Mouse (Mus musculus) cerebellum, adult 11 months (tissue): ENCODE results near the gene Asic1.
A peak's percentile ranks its signal among the peaks of the same experiment; 100 is the strongest.
"Not testable (repeated sequence)": the region's sequence is repeated elsewhere in the genome, so short reads cannot be mapped to it uniquely, and the experiment has no call there.

ENCODE experiments used
- DNase-seq: peaks from one replicate; pipeline ENCODE4 v3.0.0; 2022

Gene Asic1

GRCm38 (mm10) chr15:99723120-99723514 lies 52.9 kb downstream of the Asic1 start:
- DNase-seq, result no peak

- peak; percentile 67 for DNase-seq
These were observed 53.5 kb downstream of the Asic1 start for GRCm38 (mm10) chr15:99723515-99724291.

GRCm38 (mm10) chr15:99724292-99725021 lies 54.3 kb downstream of the Asic1 start:
- DNase-seq, result peak; percentile 70

GRCm38 (mm10) chr15:99725341-99726155 lies 55.4 kb downstream of the Asic1 start, which contains the start of gene Cox14:
Cox14 (plus strand) TSS chr15:99725618.
- DNase-seq, result peak; percentile 95

GRCm38 (mm10) chr15:99726549-99726948 lies 56.4 kb downstream of the Asic1 start:
- DNase-seq, result no peak

- not testable (repeated sequence) for DNase-seq
These were observed 56.9 kb downstream of the Asic1 start for GRCm38 (mm10) chr15:99727039-99727438.

GRCm38 (mm10) chr15:99727525-99727924 lies 57.4 kb downstream of the Asic1 start:
- DNase-seq, result no peak

GRCm38 (mm10) chr15:99728211-99728610 lies 58.0 kb downstream of the Asic1 start:
- no peak for DNase-seq

GRCm38 (mm10) chr15:99729056-99729783 lies 59.1 kb downstream of the Asic1 start:
- no peak for DNase-seq

GRCm38 (mm10) chr15:99731167-99731566 lies 61.0 kb downstream of the Asic1 start:
- no peak for DNase-seq

- DNase-seq, result no peak
These were observed 61.5 kb downstream of the Asic1 start for GRCm38 (mm10) chr15:99731678-99732077.

GRCm38 (mm10) chr15:99733186-99733585 lies 63.0 kb downstream of the Asic1 start:
- DNase-seq, result no peak

GRCm38 (mm10) chr15:99735631-99736030 lies 65.5 kb downstream of the Asic1 start:
- DNase-seq, result peak; percentile 100

- DNase-seq, result no peak
These were observed 66.5 kb downstream of the Asic1 start for GRCm38 (mm10) chr15:99736675-99737074.

GRCm38 (mm10) chr15:99740229-99740628 lies 70.1 kb downstream of the Asic1 start:
- DNase-seq, result no peak
